ENCODE assay signal across 23 mouse cellular contexts in the genomic region with DNA sequence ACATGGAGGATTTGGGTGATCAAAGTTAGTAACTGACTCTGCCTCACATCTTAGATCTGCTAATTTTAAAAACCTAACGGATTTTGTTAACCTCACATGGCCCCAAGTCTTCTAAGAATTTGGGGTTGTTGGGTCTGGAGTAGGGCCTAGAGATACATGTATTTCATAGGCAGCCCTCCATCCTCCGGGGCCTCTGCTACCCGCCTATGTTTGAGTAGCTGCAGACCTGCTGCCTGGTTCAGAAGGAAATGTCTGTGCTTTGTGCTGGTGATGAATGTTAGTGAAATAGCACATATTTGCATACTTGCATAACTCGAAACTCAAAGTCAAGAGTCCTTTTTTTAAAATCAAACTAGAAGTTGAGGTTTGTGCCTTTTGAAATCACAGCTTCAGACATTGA.
DNase-seq lines count a peak whose midpoint lies in the region; ATAC-seq and TF ChIP-seq lines count a peak whose summit lies in the region.
"Had no signal": no experiment of that assay in that cellular context is flagged by ENCODE, and none has a peak within 500 bp of the region (broad histone marks: within the 10 kb centered on the region; RNA-seq: fewer than 3 reads in every experiment).

No protein-coding gene starts in this region.

- 75% methylated on average over 4 of the region's 4 CpGs for WGBS in forebrain, postnatal 0 days
- 87% methylated on average over 4 of the region's 4 CpGs for WGBS in forebrain, embryonic 11.5 days

- no peaks in the 10 kb centered on the region for H3K27me3 ChIP-seq in forebrain, postnatal 0 days (ENCODE audit: insufficient read depth, low read length)
- H3K27me3 ChIP-seq in forebrain, embryonic 11.5 days (ENCODE audit: control insufficient read depth, insufficient read depth, low read length): no peaks in the 10 kb centered on the region
- H3K27me3 ChIP-seq: hindbrain, embryonic 12.5 days; kidney, embryonic 15.5 days; limb, embryonic 15.5 days; liver, embryonic 15.5 days; midbrain, embryonic 13.5 days; neural tube, embryonic 12.5 days had no signal

- H3K4me3 ChIP-seq in forebrain, postnatal 0 days (ENCODE audit: low read depth, low read length): no peak overlapping the region
- no peak overlapping the region for H3K4me3 ChIP-seq in forebrain, embryonic 11.5 days (ENCODE audit: low read depth, low read length)
- H3K4me3 ChIP-seq: forebrain, embryonic 10.5 days; heart, embryonic 10.5 days; hindbrain, embryonic 12.5 days; kidney, embryonic 15.5 days; limb, embryonic 15.5 days; liver, embryonic 15.5 days; midbrain, embryonic 13.5 days; neural tube, embryonic 12.5 days had no signal

- no peak for TF ChIP-seq CTCF in forebrain, postnatal 0 days (IDR thresholded peaks at IDR 0.05; ENCODE audit: low read depth)

- H3K9ac ChIP-seq in forebrain, postnatal 0 days: no peak overlapping the region
- H3K9ac ChIP-seq in forebrain, embryonic 11.5 days (ENCODE audit: low read length): no peak overlapping the region
- H3K9ac ChIP-seq: hindbrain, embryonic 12.5 days; kidney, embryonic 15.5 days; limb, embryonic 15.5 days; liver, embryonic 15.5 days; midbrain, embryonic 13.5 days; neural tube, embryonic 12.5 days had no signal

- H3K4me1 ChIP-seq in forebrain, postnatal 0 days (ENCODE audit: insufficient read depth): no peaks in the 10 kb centered on the region
- no peaks in the 10 kb centered on the region for H3K4me1 ChIP-seq in forebrain, embryonic 11.5 days (replicated peaks; ENCODE audit: control insufficient read depth, insufficient read depth, low read length)
- H3K4me1 ChIP-seq: heart, embryonic 10.5 days; hindbrain, embryonic 12.5 days; kidney, embryonic 15.5 days; limb, embryonic 15.5 days; liver, embryonic 15.5 days; midbrain, embryonic 13.5 days; neural tube, embryonic 12.5 days had no signal

- intact Hi-C loops in left cerebral cortex, postnatal 14 days (cut with DNase I): no loop called here
- intact Hi-C loops in gastrocnemius, postnatal 14 days (cut with DNase I; ENCODE audit: low total_unique reads): no loop called here

- H3K36me3 ChIP-seq in forebrain, postnatal 0 days (ENCODE audit: insufficient read depth): no peaks in the 10 kb centered on the region
- H3K36me3 ChIP-seq in forebrain, embryonic 11.5 days (ENCODE audit: control insufficient read depth, insufficient read depth, low read length): no peaks in the 10 kb centered on the region
- H3K36me3 ChIP-seq: forebrain, embryonic 10.5 days; heart, embryonic 10.5 days; hindbrain, embryonic 12.5 days; kidney, embryonic 15.5 days; limb, embryonic 15.5 days; liver, embryonic 15.5 days; midbrain, embryonic 13.5 days; neural tube, embryonic 12.5 days had no signal

- H3K4me2 ChIP-seq in forebrain, postnatal 0 days (ENCODE audit: low read depth): no peak overlapping the region
- H3K4me2 ChIP-seq in forebrain, embryonic 11.5 days (ENCODE audit: low read depth, low read length, severe bottlenecking): no peak overlapping the region
- H3K4me2 ChIP-seq: hindbrain, embryonic 12.5 days; kidney, embryonic 15.5 days; limb, embryonic 15.5 days; liver, embryonic 15.5 days; midbrain, embryonic 13.5 days; neural tube, embryonic 12.5 days had no signal

- H3K9me3 ChIP-seq in forebrain, postnatal 0 days (ENCODE audit: low read length): no peaks in the 10 kb centered on the region
- no peaks in the 10 kb centered on the region for H3K9me3 ChIP-seq in forebrain, embryonic 11.5 days (ENCODE audit: control insufficient read depth, low read length)
- H3K9me3 ChIP-seq: forebrain, embryonic 10.5 days; hindbrain, embryonic 12.5 days; kidney, embryonic 15.5 days; limb, embryonic 15.5 days; liver, embryonic 15.5 days; midbrain, embryonic 13.5 days; neural tube, embryonic 12.5 days had no signal

- DNase-seq in forebrain, postnatal 0 days: no peak
- no peak for DNase-seq in forebrain, embryonic 11.5 days (ENCODE audit: low spot score)
- DNase-seq in right cerebral cortex, adult 18-20 months: peak; percentile 60
- DNase-seq in right cerebral cortex, postnatal 4 days: no peak
- DNase-seq in left cerebral cortex, postnatal 14 days (ENCODE audit: low spot score in 2 of 2): peak; percentile 33 to 57
- DNase-seq in gastrocnemius, postnatal 14 days: no peak
- no peak for DNase-seq in gastrocnemius, adult 8-10 months (ENCODE audit: low spot score in 2 of 2)
- no peak for DNase-seq in lung, postnatal 14 days
- DNase-seq: adrenal gland, postnatal 25 days; cerebellum, adult 11-12 months; cerebellum, postnatal 14 days; kidney, postnatal 4 days had no signal

- ATAC-seq in forebrain, postnatal 0 days: peak; percentile 42; the same call in 1 of the 2 replicates
- ATAC-seq in forebrain, embryonic 11.5 days (replicated peaks; ENCODE audit: low FRiP score): no peak
- ATAC-seq: inflammation-experienced regulatory T-cells, adult 6 months; lung, postnatal 0 days; midbrain, embryonic 13.5 days had no signal

- peak overlapping the region; percentile 51; the same call in 1 of the 2 replicates for H3K27ac ChIP-seq in forebrain, postnatal 0 days (ENCODE audit: low read depth, low read length)
- H3K27ac ChIP-seq in forebrain, embryonic 11.5 days (ENCODE audit: low read depth, low read length): no peak overlapping the region
- H3K27ac ChIP-seq: forebrain, embryonic 10.5 days; heart, embryonic 10.5 days; hindbrain, embryonic 12.5 days; kidney, embryonic 15.5 days; limb, embryonic 15.5 days; liver, embryonic 15.5 days; midbrain, embryonic 13.5 days; neural tube, embryonic 12.5 days; stomach, postnatal 0 days had no signal

Comparison
In these comparisons a context has a peak if more than half of its experiments do, and no peak if none do; other contexts are left out.
1. DNase-seq: peak in right cerebral cortex, adult 18-20 months (single experiment) and left cerebral cortex, postnatal 14 days (2 of 2); none in forebrain, postnatal 0 days (single experiment), forebrain, embryonic 11.5 days (single experiment), right cerebral cortex, postnatal 4 days (single experiment), gastrocnemius, postnatal 14 days (single experiment), gastrocnemius, adult 8-10 months (0 of 2) and lung, postnatal 14 days (single experiment).